Mouse (Mus musculus): ENCODE measurements around the gene Sim1.

- TF ChIP-seq CTCF (IDR thresholded peaks at IDR 0.05; ENCODE audit: borderline replicate concordance, control insufficient read depth, extremely low read depth, insufficient read depth, low read length, poor library complexity): no peak
- no peak for TF ChIP-seq POLR2A (IDR thresholded peaks at IDR 0.05; ENCODE audit: control insufficient read depth, extremely low read depth, insufficient read depth, low read length, poor library complexity)
Observed at GRCm38 (mm10) chr10:50891876-50892711, 2.5 kb upstream of the Sim1 start.
